Mouse (Mus musculus): ENCODE measurements at regions not wholly inside any gene's neighbourhood (a gene's known extent, or its start where the extent isn't known, plus 50 kb on each side); places are given as distances from the start of the nearest gene placed in this dataset.
"Not testable (repeated sequence)": the region's sequence is repeated elsewhere in the genome, so short reads cannot be mapped to it uniquely, and the experiment has no call there.

DNA sequence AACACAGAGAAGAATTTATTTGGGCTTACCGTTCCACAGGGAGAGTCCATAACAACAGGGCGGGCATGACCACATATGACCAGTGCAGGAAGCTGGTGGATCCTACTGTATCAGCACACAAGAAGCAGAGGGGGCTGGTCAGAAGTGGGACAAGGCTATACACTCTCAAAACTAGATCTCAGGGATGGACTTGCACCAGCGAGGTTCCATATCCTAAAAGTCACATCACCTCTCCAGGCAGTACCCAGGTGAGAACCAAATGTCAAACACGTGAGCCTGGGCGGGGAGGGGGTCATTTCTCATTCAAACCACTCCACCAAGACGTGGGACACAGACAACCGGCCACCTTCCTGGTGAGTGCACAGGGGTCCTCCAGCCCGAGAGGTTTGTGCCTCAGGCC lies 167.9 kb downstream of the Basp1 start:
- DNase-seq (ENCODE audit: low read depth): no peak

DNA sequence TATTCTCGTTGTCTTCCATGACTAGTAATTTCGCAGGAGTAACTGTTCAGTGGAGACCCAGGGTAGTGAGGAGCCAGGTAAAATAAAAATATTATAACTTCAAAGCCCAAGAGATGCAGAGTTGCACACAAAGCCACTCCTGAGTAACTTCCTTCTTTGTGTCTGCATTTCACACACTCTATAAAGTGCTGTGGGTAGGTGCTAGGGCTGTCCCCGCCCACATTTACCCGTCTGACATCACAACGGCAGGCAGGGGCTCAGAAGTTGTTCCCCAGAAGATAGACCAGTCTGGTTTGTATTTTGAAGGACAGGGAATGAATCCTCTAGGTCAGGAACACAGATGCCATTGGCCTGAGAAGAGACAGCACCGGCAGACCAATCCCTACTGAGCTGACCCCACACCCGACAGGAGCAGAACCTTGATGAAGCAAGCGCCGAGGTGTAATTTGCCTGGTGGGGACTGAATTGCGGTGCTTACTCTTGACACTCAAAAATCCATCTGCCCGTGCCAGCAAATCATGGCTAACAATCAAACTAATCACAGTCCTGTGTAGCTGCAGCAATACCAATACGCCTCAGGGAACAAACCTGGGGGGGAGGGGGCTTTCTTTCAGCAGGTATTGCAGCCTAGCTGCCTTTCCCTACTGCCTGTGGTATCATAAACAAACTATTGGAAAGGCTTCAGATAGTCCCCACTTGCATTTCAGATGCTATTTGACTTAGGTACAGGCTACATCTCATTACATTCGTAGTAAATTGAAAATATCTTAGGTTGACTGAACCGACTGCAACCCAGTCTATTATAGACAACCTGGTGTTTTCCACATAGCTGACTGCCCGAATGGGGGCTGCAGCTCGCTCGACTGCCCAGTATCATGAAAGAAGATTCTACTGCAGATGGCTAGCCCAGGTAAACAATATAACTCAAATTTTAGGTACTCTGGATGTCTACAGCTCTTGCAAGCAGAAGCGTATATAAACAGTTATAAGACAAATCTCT lies 175.6 kb downstream of the Basp1 start:
- no peak for DNase-seq (ENCODE audit: low read depth)

DNA sequence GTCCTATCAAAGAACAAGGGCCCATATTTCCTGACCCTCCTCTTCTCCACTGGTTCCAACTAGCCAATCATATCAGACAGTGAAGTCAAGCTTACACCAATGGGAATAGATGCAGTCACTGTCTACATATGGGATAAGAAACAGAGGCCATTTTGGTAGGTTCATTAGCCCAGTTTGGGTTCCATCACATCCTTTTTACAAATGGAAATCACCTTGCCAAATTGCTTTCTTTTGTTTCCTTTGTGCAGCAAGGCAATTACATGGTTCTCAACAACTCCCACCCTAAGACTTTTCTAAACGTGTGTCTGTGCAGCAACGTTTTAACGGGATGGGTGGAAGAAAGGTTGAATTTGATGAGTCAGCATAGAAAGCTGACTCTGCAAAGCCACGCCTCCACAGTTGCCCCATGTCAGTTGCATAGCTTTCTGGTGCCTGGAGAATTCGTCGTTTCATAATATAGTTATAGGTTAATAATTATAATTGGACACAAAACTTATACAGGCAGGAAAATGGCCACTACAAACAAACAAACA lies 177.3 kb downstream of the Basp1 start:
- DNase-seq (ENCODE audit: low read depth): no peak

DNA sequence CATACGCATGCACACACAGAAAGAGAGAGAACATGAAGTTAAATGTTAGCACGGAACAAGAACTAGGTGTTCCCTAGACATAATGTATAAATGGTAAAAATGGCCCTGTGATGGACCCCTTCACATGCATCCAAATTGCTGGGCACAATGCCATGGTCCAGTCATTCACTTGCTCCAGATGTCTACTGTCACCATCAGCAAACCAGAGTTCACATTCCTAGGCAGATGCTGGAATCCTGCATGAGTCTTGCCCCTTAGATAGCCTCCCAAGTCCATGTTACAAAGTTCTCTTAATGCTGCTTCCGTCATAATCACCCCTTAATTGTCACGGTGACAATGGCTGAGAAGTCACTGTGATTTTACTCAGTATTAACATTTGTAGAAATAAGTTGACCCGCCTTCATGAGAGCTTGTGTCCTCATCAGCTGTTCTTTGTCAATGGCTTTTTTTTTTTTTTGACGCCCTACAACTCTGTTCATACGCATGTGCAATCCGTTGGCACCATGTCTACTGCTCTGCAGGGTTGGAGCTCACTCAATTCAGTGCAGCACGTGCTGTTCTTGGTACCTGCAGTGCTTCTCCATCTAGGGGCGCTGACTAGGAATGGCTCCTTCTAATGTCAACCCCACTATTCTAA lies 179.4 kb downstream of the Basp1 start:
- DNase-seq (ENCODE audit: low read depth): no peak

DNA sequence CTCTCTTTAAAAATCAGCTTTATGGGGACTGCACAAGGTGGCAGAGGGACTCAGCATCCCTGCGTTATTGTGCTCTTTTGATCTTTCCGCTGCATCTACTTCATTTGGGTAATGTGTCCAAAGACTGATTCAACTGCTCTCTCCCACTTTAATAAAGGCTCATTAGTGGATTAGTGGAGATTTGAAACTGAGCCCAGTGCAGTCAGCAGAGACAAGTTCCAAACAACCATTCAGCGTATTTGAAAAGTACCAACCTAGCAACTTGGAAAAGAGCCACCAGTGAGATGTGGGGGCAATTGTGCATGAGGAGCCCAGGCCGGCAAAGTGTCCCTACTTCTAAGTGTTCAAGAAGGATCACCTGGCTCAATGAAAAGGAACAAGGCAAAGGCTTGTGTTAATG lies 183.4 kb downstream of the Basp1 start:
- no peak for DNase-seq (ENCODE audit: low read depth)

DNA sequence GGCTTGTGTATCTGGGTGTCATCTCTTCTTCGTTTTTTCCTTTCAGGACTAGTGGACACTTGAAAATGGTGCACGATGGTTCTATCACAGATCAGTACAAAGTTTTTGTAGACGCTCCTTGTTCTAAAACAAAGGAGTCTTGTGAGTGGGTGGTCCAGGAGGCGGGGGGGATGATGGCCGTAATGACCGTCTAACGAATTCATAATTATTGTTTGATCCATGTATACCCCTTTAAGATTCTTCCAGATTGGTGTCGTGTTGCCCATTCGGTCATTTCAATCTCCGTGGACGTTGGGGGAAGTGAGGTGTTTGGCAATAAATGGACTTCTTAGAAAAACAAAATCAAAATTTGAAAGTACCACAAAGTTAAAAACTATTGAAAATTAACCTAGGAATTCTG lies 183.8 kb downstream of the Basp1 start:
- DNase-seq (ENCODE audit: low read depth): no peak

DNA sequence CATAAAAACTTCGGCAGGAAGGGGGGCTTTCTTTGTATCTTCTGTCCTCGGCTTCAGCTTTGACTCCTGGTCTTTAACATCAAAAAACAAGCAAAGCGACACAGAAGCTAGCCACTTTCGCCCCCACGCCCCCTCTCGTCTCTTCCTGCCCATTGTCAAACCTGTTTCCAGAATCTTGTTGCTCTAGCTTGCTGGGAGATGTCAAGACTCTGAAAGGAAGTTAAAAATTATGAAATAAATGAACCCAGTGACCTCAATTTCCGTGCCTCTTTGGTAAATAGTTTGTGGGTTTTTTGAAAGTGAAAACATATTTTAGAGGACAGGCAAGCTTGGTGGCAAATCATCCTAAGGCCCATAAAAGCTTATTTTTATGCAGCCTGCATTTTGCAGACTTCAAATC lies 186.1 kb downstream of the Basp1 start:
- DNase-seq (ENCODE audit: low read depth): no peak

DNA sequence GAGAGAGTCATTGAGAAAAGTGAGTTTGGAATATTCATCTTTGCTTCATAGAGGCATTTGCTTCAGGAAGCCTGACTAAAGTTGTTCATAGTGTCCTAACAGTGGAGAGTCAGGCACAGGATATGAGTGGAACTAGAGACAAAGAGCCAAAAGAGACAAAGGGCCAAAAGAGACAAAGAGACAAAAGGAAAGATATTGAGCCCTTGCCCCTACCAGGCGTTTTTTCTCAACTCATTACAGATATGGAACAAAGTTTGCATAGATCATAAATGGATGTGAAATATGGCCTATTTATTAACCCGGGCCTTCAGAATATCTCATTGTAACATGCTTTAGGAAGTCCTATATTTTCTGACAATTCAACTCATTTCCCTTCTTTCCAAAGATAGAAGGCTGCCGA lies 187.6 kb downstream of the Basp1 start:
- no peak for DNase-seq (ENCODE audit: low read depth)

DNA sequence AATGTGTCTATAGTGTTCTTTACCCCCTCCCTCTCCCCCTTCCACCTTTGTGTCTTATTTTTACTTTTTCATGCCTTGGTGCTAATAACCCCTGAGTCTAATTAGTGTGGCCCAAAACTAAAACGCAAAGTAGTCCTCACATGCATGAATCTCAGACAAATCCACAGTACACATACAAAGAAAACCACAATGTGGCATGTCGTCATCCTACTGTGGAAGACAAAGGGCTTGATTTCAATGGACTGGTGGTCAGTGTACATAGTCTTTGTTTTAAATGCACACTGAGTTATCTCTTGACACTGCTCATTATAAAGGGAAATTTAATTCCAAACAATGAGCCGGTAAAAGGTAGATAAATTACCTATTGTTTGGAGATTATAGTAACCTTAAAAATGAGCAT lies 188.1 kb downstream of the Basp1 start:
- no peak for DNase-seq (ENCODE audit: low read depth)

DNA sequence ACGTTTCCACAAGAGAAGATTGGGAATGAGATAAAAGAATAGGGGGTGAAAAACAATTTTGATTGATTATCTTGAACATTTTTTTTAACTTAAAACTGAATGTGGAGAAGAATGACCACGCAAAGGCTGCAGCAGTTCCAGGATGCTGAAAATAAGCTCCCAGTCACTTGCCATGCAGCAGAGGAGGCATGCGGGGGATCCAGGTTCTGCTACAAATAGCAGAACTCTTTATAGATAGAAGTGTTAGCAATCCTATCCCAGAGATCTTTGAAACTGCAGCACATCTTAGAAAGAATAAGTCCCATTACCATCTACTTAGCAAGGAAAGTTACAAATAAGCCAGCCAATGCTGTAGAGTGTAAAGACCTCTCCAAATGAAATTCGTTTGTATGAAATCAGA lies 191.8 kb downstream of the Basp1 start:
- no peak for DNase-seq (ENCODE audit: low read depth)

DNA sequence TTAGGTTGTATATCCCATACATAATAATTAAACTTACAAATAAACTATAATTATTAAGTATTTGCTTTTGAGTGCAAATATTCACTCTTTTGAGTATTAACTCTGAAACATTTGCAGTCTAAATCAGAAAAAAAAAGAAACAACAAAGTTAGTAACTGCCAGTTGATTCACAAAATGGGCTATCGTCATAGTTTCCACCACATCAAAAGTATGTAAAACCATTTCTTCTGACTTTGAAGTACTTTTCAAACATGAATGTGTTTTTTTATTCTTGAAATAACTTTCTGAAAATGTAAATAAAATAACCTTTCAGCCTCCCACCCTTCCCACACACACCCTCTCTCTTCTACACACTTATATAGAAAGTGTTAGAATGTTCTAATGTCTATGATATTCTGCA lies 197.2 kb downstream of the Basp1 start:
- no peak for DNase-seq (ENCODE audit: low read depth)

DNA sequence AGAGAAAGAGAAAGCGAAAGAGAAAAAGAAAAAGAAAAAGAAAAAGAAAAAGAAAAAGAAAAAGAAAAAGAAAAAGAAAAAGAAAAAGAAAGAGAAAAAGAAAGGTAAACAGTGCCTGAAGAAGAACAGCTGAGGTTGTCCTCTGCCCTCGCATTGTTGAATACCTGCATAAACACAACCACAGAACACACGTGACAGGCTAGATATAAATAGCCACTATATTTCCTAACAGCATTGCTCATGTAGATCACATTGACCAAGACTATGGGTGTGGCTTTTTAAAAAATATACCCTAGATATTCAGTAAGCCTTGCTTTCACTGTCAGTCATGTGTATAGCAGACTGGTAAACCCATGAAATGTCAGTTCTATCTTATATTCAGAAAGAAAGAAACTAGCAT lies 211.5 kb downstream of the Basp1 start:
- no peak for DNase-seq (ENCODE audit: low read depth)

DNA sequence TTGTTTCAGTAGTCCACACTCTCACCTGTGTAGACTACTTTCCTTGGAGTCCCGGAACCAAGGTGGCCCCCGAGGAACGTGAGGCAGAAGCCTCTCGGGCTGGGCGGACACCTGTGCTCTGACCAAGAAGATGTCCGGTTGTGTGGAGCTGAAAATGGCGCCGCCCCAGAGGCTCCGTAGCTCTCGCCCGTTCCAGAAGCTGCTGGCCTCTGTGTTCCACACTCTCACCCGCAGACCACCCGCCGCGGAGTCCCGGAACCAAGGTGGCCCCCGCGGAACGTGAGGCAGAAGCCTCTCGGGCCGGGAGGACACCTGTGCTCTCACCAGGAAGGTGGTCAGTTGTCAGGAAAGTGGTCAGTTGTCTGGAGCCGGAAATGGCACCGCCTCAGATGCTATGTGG lies 213.3 kb downstream of the Basp1 start:
- DNase-seq (ENCODE audit: low read depth): not testable (repeated sequence)

DNA sequence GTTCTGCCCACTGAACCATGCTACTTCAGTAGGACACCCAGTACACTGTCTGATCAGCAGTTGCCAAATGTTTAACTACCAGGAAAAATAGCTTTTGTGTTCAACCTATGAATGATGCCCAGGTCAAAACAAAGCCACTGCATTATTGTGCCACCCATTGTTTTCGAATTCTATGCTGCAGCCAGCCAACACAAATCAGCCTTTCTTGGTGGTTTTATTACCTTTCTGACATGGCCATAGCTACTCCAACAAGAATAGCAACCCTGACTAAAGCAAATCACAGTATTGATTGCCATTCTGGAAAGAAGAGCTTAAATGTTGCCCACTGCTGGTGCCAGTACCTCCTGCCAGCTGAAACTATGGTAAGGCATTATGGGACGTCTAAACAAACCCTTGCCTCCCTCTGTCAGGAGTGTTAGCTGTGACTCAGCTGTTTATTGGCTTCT lies 225.7 kb downstream of the Basp1 start:
- no peak for DNase-seq (ENCODE audit: low read depth)

DNA sequence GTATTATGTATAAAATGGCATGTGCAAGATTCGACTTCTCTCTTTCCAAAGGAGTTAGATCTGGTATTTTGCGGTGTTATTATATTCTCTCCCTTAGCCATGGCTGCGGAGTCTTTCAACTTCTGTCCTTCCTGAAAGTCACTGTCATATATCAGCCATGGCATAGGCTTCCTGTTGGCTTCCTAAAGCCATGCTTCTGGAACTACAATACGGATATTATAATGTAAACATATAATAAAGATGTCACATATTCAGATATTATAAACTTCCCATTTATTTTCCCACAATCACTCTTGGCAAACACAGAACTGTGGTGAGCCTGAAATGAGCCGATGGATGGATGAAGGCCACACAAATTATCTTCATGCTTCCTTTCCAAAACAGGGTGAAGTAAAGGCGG lies 240.8 kb downstream of the Basp1 start:
- DNase-seq (ENCODE audit: low read depth): no peak

DNA sequence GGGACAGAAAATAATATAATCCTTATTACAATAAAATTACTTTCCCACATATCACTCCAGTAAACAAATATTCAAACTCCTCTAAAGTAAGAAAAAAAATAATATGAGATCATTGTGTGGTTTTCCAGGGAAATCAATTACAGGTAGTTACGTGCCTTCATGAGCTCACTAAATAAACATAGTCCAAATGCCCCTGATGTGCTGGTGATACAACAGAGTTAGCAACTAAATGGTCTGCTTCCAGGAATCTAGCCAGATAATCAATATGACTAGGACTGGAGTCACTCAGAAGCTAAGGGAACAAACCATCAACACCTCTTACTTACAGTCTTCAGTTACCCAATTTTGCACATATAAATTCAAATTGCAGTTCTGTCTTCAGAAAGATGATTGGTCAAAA lies 267.2 kb downstream of the Basp1 start:
- DNase-seq (ENCODE audit: low read depth): no peak

DNA sequence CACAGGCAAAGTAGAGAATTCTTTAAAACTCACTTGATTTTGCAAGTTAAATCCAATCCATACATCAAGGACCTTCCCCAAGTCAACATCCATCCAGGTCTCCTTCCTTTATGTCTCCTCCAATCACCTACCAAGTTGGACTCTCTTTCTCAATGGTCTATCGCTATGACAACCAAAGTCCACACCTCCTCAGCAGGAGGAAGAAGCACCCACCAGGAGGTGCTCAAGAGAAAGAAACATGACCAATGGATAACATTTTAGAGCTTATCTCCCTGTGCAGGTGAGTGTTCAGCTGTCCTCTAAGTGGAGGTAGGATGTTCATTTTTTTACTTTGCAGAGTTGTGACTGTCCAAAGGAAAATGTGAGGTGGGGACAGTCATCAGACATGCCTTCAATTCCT lies 269.3 kb downstream of the Basp1 start:
- DNase-seq (ENCODE audit: low read depth): no peak

DNA sequence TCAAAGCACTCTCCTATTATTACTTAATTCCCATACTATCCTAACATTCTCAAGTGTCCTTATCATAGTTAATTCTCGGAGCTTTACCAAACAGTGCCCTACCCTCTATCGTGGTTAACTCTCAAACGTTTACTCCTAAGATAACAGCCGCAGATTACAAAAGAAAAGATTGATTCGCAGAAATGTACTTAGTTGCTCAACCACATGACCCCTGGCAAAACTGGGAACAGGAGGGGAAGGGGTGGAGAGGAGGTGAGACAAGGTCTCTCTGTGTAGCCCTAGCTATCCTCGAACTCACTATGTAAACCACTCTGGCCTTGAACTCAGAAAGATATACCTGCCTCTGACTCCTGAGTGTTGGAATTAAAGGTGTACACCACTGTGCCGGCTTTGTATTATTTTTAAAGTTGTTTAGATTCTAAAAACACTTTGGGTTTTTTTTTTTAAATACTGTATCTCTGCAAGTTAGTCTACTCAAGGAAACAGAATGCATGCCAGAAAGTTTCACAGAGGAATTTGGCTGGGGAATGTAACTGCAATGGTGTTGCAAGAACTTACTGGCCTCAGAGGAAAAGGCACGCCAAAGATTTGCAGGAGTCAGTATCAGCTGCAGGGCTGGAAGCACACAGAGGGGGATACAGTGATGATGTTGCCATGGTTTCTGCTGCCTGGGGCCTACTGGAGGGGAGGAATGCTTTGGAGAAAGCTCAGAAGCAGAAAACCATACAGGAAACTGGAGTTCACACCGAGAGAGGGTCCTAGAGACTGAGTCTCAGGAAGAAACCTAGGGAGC lies 273.0 kb downstream of the Basp1 start:
- DNase-seq (ENCODE audit: low read depth): no peak

DNA sequence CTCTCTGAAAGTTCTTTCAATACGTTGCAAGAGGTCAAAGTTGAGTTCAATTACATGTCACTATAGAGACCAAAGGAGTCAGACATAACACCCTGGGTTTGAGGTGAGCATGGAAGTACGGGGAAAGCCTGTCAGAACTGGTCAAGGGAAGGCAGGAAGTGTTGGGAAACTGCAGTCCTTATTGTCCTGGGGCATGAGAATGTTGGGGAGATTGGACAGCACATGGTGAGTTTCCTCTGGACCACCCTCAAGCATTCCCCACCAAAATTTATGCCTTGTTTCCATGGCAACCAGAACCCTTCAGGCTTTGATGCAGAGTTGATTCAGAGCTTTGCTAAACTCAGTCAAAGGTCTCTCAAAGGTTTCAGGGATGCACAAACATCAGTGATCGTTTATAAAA lies 276.5 kb downstream of the Basp1 start:
- no peak for DNase-seq (ENCODE audit: low read depth)

DNA sequence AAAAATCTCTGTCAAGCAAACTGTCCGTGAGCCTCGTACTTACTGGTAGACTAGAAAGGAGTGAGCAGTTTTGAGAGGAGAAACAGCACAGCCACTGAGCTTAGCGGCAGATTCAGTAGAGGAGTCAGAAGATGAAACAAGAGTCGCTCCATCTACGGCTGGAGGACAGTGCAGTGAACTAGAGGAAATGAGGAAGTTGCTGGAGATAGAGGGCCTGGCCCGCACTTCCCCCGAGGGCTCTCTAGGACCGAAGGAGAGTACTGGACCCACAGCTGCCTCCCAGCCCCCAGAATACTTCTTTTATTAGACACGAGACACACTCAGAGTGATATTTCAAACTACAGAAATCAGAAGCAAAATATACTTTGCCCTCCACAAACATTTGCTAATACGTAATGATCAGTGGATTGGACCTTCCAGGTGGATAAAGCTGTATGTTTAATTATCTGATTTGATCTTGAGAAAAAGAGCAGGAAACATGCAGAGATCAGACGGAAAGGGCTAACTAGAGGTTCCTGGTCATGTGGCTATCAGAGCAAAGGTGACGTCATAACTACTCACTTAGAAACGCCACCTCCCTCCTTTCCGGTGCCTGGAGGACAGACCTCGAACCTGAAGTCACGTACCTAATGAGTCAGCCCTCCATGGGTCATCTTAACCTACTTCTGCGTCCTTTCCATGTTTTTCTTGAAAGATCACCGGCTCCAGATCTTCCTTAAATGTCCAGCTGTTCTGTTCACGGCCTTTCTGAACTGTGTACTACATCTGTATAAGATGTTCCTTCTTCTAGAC lies 277.9 kb downstream of the Basp1 start:
- DNase-seq (ENCODE audit: low read depth): no peak

DNA sequence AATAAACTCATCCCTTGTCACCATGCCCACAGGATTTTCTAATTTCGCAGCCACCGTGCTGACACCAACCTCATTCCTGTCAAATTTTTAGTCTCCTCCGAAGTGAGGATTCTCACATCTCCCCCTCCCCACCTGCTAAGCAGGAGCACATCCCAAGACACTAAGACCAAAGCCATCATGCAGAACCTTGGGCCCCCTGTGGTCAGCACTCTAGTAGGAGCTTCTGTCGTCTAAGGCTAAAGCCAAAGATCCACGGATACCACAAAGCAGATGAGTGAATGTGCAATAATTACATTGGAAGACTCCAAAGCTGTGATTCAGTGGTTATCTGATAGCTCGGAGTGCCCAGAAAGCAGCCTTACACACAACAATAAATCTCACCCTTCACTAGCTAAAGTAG lies 283.5 kb downstream of the Basp1 start:
- DNase-seq (ENCODE audit: low read depth): no peak

DNA sequence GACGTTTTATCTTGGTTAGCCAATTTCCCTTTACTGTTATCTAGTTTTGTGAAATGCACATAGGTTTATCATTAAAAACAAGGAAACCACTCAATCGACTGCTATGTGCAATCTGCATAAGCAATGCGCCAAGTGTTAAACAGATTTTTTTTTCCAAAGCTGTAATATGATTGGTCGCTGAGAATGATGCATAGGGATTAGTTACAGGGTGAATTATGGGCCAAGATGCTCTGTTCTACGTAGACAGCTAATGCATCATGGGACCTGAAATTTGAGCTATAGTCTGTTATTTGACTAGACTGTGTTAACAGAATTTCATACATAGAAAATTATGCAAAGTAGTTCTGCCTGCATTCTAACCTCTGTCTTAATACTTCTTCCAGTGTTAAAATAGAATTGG lies 284.0 kb downstream of the Basp1 start:
- DNase-seq (ENCODE audit: low read depth): no peak

All from c-Kit-positive CD71-positive TER-119-negative erythroid progenitor cells, embryonic 14.5 days (primary cell).